Mouse (Mus musculus) midbrain, embryonic 16.5 days (tissue): ENCODE measurements around the gene Sulf2. TPM values are rescaled to one million over a fixed set of nuclear protein-coding genes. Genes with fewer than 3 reads are reported as not detected.

Source experiments
- ATAC-seq: fragments of 200-750 bp; cut with Nextera tagmentation; 2 replicates; pipeline ENCODE4 v1.8.0; 2017; ENCODE audit warnings: moderate TSS enrichment
- H3K27ac ChIP-seq: fragments of 300-500 bp; sonication (generic); 2 replicates; pipeline ENCODE4 v1.5.1; 2014; ENCODE audit warnings: mild to moderate bottlenecking, low read length, mixed read lengths
- H3K27me3 ChIP-seq: fragments of 300-500 bp; sonication (generic); 2 replicates; pipeline ENCODE4 v1.6.1; 2014; ENCODE audit warnings: low read depth, low read length, mixed read lengths; ENCODE audit not compliant: control insufficient read depth, insufficient read depth
- H3K36me3 ChIP-seq: fragments of 300-500 bp; sonication (generic); 2 replicates; pipeline ENCODE4 v1.6.1; 2014; ENCODE audit warnings: mild to moderate bottlenecking, low read length, moderate library complexity, mixed read lengths; ENCODE audit not compliant: control insufficient read depth, insufficient read depth
- H3K4me1 ChIP-seq: fragments of 300-500 bp; sonication (generic); 2 replicates; pipeline ENCODE4 v1.6.1; 2014; ENCODE audit warnings: mild to moderate bottlenecking, low read length, mixed read lengths; ENCODE audit not compliant: control insufficient read depth, insufficient read depth
- H3K4me2 ChIP-seq: fragments of 300-500 bp; sonication (generic); 2 replicates; pipeline ENCODE4 v1.6.1; 2014; ENCODE audit warnings: mild to moderate bottlenecking, low read length, mixed read lengths
- H3K4me3 ChIP-seq: fragments of 300-500 bp; sonication (generic); 2 replicates; pipeline ENCODE4 v1.5.1; 2014; ENCODE audit warnings: low read depth, mild to moderate bottlenecking, low read length, moderate library complexity, mixed read lengths
- H3K9ac ChIP-seq: fragments of 300-500 bp; sonication (generic); 2 replicates; pipeline ENCODE4 v1.6.1; 2014; ENCODE audit warnings: low read depth, low read length, mixed read lengths
- H3K9me3 ChIP-seq: fragments of 300-500 bp; sonication (generic); replicated peaks from 2 replicates; pipeline ENCODE4 v1.6.1; 2014; ENCODE audit warnings: mild to moderate bottlenecking, low read length, mixed read lengths; ENCODE audit not compliant: control insufficient read depth, poor library complexity, severe bottlenecking
- WGBS: fragments of 180-500 bp; shearing (Covaris S2); extraction: QIAGEN DNeasy Blood & Tissue Kit; methylation state at CpG from one replicate; pipeline ENCODE4 v1.1.7; 2014; 5-methylcytosine and 5-hydroxymethylcytosine counted together
- polyA plus RNA-seq: library from polyadenylated mRNA; unstranded; fragments of >200 nt; fragmentation: Nextera tagmentation; extraction: Ambion mirVana; gene quantifications from 2 replicates; pipeline ENCODE4 v1.2.1, GENCODE M21; 2015

The Sulf2 gene
- polyA plus RNA-seq = 88.1 and 94.5 TPM in 2 replicates

GRCm38 (mm10) chr2:166155454-166155815, at the start of gene Sulf2:
Gene Sulf2 (minus strand): TSS chr2:166155663.
- H3K9ac ChIP-seq = peak within 1 kb of the TSS; percentile 94
- peaks cover 34% of the 10 kb centered on the region for H3K4me1 ChIP-seq
- WGBS = 0% methylated on average over 23 of the region's 23 CpGs
- peak; percentile 81 for ATAC-seq
- peak within 1 kb of the TSS; percentile 95 for H3K4me2 ChIP-seq
- H3K27me3 ChIP-seq = peaks cover 2% of the 10 kb centered on the region; the same call in 1 of the 2 replicates
- no peaks in the 10 kb centered on the region for H3K36me3 ChIP-seq
- H3K4me3 ChIP-seq = peak within 1 kb of the TSS; percentile 83
- no peaks in the 10 kb centered on the region for H3K9me3 ChIP-seq
- peak within 1 kb of the TSS; percentile 89 for H3K27ac ChIP-seq

DNA sequence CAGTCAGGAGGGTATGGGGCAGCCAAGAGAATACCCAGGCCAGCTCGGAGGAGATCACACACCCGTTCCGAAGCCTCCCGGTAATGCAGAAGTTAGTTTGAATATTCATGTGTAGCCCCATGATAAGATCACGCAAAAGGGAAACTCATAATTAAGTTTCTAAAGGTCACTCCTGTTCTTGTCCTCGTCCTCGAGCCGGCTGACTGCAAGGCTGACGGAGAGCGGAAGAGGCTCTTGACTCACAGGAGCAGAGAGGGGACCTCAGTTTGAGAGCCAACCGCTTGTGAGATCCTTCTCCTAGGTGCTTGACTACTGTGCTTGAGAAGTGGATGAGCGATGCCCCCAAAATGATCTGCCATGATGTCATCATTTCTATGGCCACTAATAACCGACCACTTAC, 48.7 kb upstream of the Sulf2 start:
- no peaks in the 10 kb centered on the region for H3K4me1 ChIP-seq
- H3K9ac ChIP-seq = no peak overlapping the region
- H3K36me3 ChIP-seq = no peaks in the 10 kb centered on the region
- ATAC-seq = no peak
- WGBS = 88% methylated on average over 13 of the region's 13 CpGs
- H3K4me2 ChIP-seq = no peak overlapping the region
- no peak overlapping the region for H3K4me3 ChIP-seq
- no peaks in the 10 kb centered on the region for H3K9me3 ChIP-seq
- no peak overlapping the region for H3K27ac ChIP-seq
- no peaks in the 10 kb centered on the region for H3K27me3 ChIP-seq

GRCm38 (mm10) chr2:166203647-166204046, 48.2 kb upstream of the Sulf2 start:
- no peaks in the 10 kb centered on the region for H3K27me3 ChIP-seq
- H3K4me1 ChIP-seq = no peaks in the 10 kb centered on the region
- no peak overlapping the region for H3K27ac ChIP-seq
- no peaks in the 10 kb centered on the region for H3K9me3 ChIP-seq
- WGBS = 67% methylated on average over 11 of the region's 12 CpGs
- H3K4me3 ChIP-seq = no peak overlapping the region
- no peak overlapping the region for H3K4me2 ChIP-seq
- ATAC-seq = no peak
- no peaks in the 10 kb centered on the region for H3K36me3 ChIP-seq
- no peak overlapping the region for H3K9ac ChIP-seq

GRCm38 (mm10) chr2:166197964-166198363, 42.5 kb upstream of the Sulf2 start:
- Histone ChIP-seq H3K27ac (no peak overlapping the region), H3K9me3 (no peaks in the 10 kb centered on the region), H3K4me3 (no peak overlapping the region), H3K27me3 (0 out of 2 replicates have a peak, but pooled peaks cover 2% of the 10 kb centered on the region), H3K9ac (0 out of 2 replicates have a peak overlapping the region, but pooled peaks have one; percentile 4), H3K36me3 (no peaks in the 10 kb centered on the region), H3K4me1 (peaks cover 4% of the 10 kb centered on the region; the same call in 1 of the 2 replicates), H3K4me2 (no peak overlapping the region)
- ATAC-seq = no peak
- WGBS = 45% methylated on average over 7 of the region's 7 CpGs

DNA sequence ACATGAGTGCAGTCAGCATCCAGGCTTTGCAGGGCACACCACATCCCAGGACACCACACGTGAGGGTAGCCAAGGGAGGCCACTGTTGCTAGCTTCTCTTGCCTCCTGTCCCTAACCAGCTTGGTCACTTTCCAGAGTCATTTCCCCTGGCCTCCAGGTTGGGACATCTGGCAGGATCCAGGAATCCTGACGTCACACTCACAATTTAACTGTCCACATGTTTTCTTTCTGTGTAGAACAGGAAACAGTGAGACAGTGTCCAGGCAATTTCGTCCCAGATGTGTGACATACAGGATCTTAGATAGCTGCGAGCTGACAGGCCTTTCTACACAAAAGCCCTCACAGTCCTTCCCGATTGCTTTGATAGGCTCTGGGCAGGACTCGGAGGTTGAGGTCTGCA, 41.6 kb upstream of the Sulf2 start:
- WGBS = 75% methylated on average over 6 of the region's 6 CpGs
- Histone ChIP-seq H3K9me3 (no peaks in the 10 kb centered on the region), H3K9ac (no peak overlapping the region), H3K4me2 (no peak overlapping the region), H3K4me1 (peaks cover 4% of the 10 kb centered on the region; the same call in 1 of the 2 replicates), H3K27ac (no peak overlapping the region), H3K4me3 (no peak overlapping the region), H3K27me3 (0 out of 2 replicates have a peak, but pooled peaks cover 2% of the 10 kb centered on the region), H3K36me3 (no peaks in the 10 kb centered on the region)
- no peak for ATAC-seq

DNA sequence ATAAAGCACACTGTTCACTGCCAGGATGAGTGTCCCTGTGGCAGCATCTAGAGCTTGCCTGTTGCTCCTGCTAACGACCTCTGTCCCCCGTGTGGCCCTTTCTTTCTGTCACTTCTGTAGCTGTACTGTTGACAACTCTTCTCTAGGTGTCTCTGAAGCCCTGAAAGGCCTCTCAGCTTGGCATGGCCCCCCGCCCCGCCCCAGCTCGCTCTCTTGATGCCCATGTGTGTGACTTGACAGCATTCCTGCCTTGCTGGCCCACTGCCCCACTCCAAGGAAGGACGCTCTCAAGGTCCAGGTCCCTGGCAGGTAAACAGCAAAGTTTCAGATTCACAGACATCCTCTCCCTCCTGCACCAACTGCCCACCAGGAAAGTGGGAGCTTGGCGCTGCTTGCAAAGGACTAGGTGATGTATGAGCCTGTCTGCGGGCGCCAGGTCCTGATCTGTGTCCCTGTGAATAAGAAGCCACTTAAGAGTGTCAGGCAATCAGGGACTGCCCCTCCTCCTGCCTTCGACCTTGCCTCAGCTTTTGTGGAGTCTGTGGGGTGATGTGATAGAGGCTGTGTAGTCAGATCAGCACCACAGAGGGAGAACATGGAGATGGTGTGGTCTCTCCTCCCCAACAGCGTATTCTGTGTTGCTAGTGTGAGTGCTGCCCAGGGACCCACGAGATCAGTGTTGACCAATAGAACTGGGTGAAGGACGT, 40.8 kb upstream of the Sulf2 start:
- 73% methylated on average over 13 of the region's 13 CpGs for WGBS
- H3K36me3 ChIP-seq = no peaks in the 10 kb centered on the region
- no peak for ATAC-seq
- 0 out of 2 replicates have a peak, but pooled peaks cover 2% of the 10 kb centered on the region for H3K27me3 ChIP-seq
- no peaks in the 10 kb centered on the region for H3K9me3 ChIP-seq
- no peak overlapping the region for H3K9ac ChIP-seq
- no peak overlapping the region for H3K4me2 ChIP-seq
- peaks cover 4% of the 10 kb centered on the region; the same call in 1 of the 2 replicates for H3K4me1 ChIP-seq
- no peak overlapping the region for H3K4me3 ChIP-seq
- H3K27ac ChIP-seq = no peak overlapping the region

- Histone ChIP-seq H3K36me3 (no peaks in the 10 kb centered on the region), H3K4me3 (no peak overlapping the region), H3K9me3 (no peaks in the 10 kb centered on the region), H3K27me3 (0 out of 2 replicates have a peak, but pooled peaks cover 2% of the 10 kb centered on the region), H3K27ac (no peak overlapping the region), H3K4me1 (peaks cover 4% of the 10 kb centered on the region; the same call in 1 of the 2 replicates), H3K9ac (no peak overlapping the region), H3K4me2 (no peak overlapping the region)
- no peak for ATAC-seq
- WGBS = 85% methylated on average over 6 of the region's 6 CpGs
These were observed 39.6 kb upstream of the Sulf2 start for GRCm38 (mm10) chr2:166195041-166195440.

DNA sequence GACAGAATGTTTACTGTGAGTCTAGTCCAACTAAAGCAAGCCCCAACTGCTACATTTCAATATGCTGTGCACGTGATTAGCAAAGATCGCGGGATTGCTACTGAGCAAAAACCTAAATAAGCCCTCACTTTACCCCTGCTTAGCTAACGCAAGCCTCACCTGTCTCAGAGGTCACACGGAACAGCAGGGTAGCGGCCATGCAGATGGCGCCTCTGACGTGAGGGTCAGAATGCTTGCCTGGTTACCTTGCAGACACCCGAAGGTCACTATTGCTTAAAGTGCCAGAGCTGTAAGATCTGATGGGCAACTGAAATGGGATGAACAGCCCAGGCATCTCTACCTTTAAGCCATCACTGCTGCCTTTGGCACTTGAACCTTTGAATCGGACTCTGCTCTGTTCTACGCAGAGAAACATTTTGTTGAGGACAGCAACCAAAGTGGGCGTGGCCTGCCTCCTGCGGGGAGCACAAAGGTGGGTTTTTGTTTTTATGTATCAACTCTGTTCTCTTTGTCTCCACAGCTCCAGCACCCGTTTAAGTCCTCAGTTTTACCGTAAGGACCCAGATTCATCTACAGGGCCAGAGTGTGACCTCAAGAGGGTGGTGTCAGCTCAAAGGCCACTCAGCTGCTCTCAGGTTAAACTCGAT, 38.8 kb upstream of the Sulf2 start:
- H3K4me1 ChIP-seq = peaks cover 4% of the 10 kb centered on the region; the same call in 1 of the 2 replicates
- no peak overlapping the region for H3K4me3 ChIP-seq
- WGBS = 63% methylated on average over 16 of the region's 16 CpGs
- H3K27ac ChIP-seq = no peak overlapping the region
- no peak overlapping the region for H3K9ac ChIP-seq
- H3K4me2 ChIP-seq = no peak overlapping the region
- no peaks in the 10 kb centered on the region for H3K36me3 ChIP-seq
- ATAC-seq = no peak
- 0 out of 2 replicates have a peak, but pooled peaks cover 2% of the 10 kb centered on the region for H3K27me3 ChIP-seq
- H3K9me3 ChIP-seq = no peaks in the 10 kb centered on the region

DNA sequence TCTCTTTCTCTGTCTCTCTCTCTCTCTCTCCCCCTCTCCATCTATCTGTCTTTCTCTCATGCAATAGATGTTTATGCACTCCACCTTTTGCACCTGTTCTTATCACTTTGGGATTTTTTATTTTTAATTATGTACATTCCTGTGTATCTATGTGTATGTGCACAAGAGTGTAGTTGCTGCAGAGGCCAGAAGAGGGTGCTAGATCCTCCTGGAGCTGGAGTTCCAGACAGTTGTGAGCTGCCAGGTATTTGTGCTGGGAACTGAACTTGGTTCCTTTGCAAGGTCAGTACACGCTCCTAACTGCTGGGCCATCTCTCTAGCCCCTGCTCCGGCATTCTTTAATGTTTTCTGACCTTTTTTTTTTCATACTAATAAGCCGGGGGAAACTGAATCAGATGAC, 38.0 kb upstream of the Sulf2 start:
- H3K9me3 ChIP-seq = no peaks in the 10 kb centered on the region
- H3K27me3 ChIP-seq = 0 out of 2 replicates have a peak, but pooled peaks cover 2% of the 10 kb centered on the region
- ATAC-seq = no peak
- no peak overlapping the region for H3K27ac ChIP-seq
- 84% methylated on average over 3 of the region's 3 CpGs for WGBS
- H3K4me2 ChIP-seq = no peak overlapping the region
- no peak overlapping the region for H3K9ac ChIP-seq
- no peaks in the 10 kb centered on the region for H3K36me3 ChIP-seq
- no peak overlapping the region for H3K4me3 ChIP-seq
- H3K4me1 ChIP-seq = peaks cover 4% of the 10 kb centered on the region; the same call in 1 of the 2 replicates
